Mouse (Mus musculus) MEL (cell line): ENCODE measurements around the gene Traip.
A peak's percentile ranks its signal among the peaks of the same experiment; 100 is the strongest.

Source experiments
- CTCF ChIP-seq, 3 experiments: IDR thresholded peaks in 2 of 3; conservative IDR thresholded peaks in 1 of 3; 2 replicates each; pipeline ENCODE4 v1.5.1; 2011 to 2012; ENCODE audit warnings: low read length in 3 of 3, low read depth in 2 of 3, mild to moderate bottlenecking in 2 of 3, improper control_type of control experiment in 1 of 3, inconsistent platforms in 1 of 3, mixed read lengths in 1 of 3, moderate library complexity in 1 of 3; ENCODE audit not compliant: control insufficient read depth in 1 of 3, insufficient read depth in 1 of 3, poor library complexity in 1 of 3, severe bottlenecking in 1 of 3
- ETS1 ChIP-seq: IDR thresholded peaks from 2 replicates; pipeline ENCODE4 v1.6.1; 2012; ENCODE audit warnings: low read depth, mild to moderate bottlenecking, inconsistent platforms, low read length, improper control_type of control experiment, moderate library complexity
- GATA1 ChIP-seq: IDR thresholded peaks from 2 replicates; pipeline ENCODE4 v1.6.1; 2011; ENCODE audit warnings: low read depth, low read length, improper control_type of control experiment
- HCFC1 ChIP-seq: IDR thresholded peaks from 2 replicates; pipeline ENCODE4 v1.6.1; 2012; ENCODE audit warnings: low read depth, mild to moderate bottlenecking, inconsistent platforms, low read length, improper control_type of control experiment, moderate library complexity
- JUND ChIP-seq: IDR thresholded peaks from 2 replicates; pipeline ENCODE4 v1.6.1; 2011; ENCODE audit warnings: low read depth, mild to moderate bottlenecking, improper control_type of control experiment, low read length
- MAX ChIP-seq: IDR thresholded peaks from 2 replicates; pipeline ENCODE4 v1.6.1; 2011; ENCODE audit warnings: low read length, improper control_type of control experiment
- POLR2A ChIP-seq, 2 experiments: IDR thresholded peaks; 2 replicates each; pipeline ENCODE4 v1.6.1; 2011 to 2012; ENCODE audit warnings: low read length in 2 of 2, mild to moderate bottlenecking in 2 of 2, control low read depth in 1 of 2, improper control_type of control experiment in 1 of 2, low read depth in 1 of 2, moderate library complexity in 1 of 2; ENCODE audit not compliant: control insufficient read depth in 1 of 2, insufficient read depth in 1 of 2, poor library complexity in 1 of 2
- SIN3A ChIP-seq: IDR thresholded peaks from 2 replicates; pipeline ENCODE4 v1.6.1; 2012; ENCODE audit warnings: low read length, improper control_type of control experiment, inconsistent platforms
- ZC3H11A ChIP-seq: IDR thresholded peaks from 2 replicates; pipeline ENCODE4 v1.6.1; 2012; ENCODE audit warnings: low read depth, mild to moderate bottlenecking, inconsistent platforms, low read length, improper control_type of control experiment
- ZNF384 ChIP-seq: IDR thresholded peaks from 2 replicates; pipeline ENCODE4 v1.6.1; 2012; ENCODE audit warnings: low read depth, mild to moderate bottlenecking, inconsistent platforms, low read length, improper control_type of control experiment

DNA sequence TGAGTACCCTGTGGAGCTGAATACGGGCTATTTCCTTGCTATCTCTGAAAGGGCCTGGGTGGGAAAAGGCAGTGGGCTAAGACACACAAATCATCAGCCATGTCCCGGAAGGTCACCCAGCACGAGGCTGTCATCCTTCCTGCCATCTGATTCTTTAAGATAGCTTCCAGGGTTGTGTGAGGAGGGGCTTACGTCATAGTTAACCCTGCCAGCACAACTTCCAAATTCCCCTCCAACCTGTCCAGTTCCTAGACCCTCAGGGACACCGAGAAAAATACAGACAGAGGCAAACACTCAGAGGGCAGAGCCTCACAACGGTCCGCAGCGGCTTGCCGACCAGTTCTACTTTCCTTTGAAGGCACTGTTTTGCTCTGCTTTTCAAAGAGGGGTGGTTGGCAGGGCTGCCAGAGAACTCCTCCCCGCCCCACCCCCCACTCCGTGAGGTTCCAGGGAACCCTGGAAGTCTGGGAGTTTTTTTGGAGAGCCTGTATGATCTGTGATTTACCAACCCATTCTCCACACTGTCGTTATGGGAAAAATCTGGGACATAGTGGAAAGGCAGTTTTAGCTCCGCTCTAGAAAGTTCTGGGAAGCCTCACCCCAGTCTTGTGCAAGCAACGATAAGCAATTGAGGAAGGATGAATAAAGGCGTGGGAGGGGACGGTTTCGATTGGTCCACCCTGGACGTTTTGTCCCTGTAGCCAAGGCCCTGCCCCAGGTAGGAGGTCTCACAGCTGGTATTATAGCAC, 41.4 kb upstream of the Traip start:
- TF ChIP-seq GATA1 (peak; percentile 76), ETS1 (peak; percentile 91), MAX (peak; percentile 88), JUND (no peak), POLR2A (IDR thresholded peaks at IDR 0.05; ENCODE audit: control insufficient read depth in 1 of 2, insufficient read depth in 1 of 2, low read depth in 1 of 2, low read length in 2 of 2, poor library complexity in 1 of 2) (peak; percentile 32 to 61; a peak in 2 of 4 replicates), CTCF (IDR thresholded peaks at IDR 0.05 in 2 of 3, conservative IDR thresholded peaks at IDR 0.05 in 1 of 3; ENCODE audit: control insufficient read depth in 1 of 3, insufficient read depth in 1 of 3, low read depth in 2 of 3, low read length in 3 of 3, poor library complexity in 1 of 3, severe bottlenecking in 1 of 3) (no peak), ZC3H11A (no peak), HCFC1 (0 out of 2 replicates have a peak, but pooled peaks have one; percentile 42), SIN3A (peak; percentile 83), ZNF384 (no peak)
